Mouse (Mus musculus) stomach, postnatal 0 days (tissue): Measurements from ENCODE around the gene Mesp2. TPM values are rescaled to one million over a fixed set of nuclear protein-coding genes. Genes with fewer than 3 reads are reported as not detected.

ENCODE experiments used
- ATAC-seq: fragments of 200-750 bp; cut with Nextera tagmentation; 2 replicates; pipeline ENCODE4 v1.8.0; 2017; ENCODE audit not compliant: low FRiP score, low TSS enrichment
- DNase-seq: peaks from one replicate; pipeline ENCODE4 v3.0.0-alpha.2; 2016; ENCODE audit warnings: low spot score
- H3K27ac ChIP-seq: fragments of 300-500 bp; sonication (generic); replicated peaks from 2 replicates; pipeline ENCODE4 v1.5.1; 2014; ENCODE audit warnings: mild to moderate bottlenecking, control low read depth
- H3K27me3 ChIP-seq: fragments of 300-500 bp; sonication (generic); 2 replicates; pipeline ENCODE4 v1.6.1; 2014; ENCODE audit warnings: low read length; ENCODE audit not compliant: control insufficient read depth, insufficient read depth
- H3K36me3 ChIP-seq: fragments of 300-500 bp; sonication (generic); 2 replicates; pipeline ENCODE4 v1.6.1; 2014; ENCODE audit warnings: low read length, mixed read lengths; ENCODE audit not compliant: control insufficient read depth, insufficient read depth
- H3K4me1 ChIP-seq: fragments of 300-500 bp; sonication (generic); replicated peaks from 2 replicates; pipeline ENCODE4 v1.6.1; 2014; ENCODE audit warnings: antibody characterized with exemption; ENCODE audit not compliant: control insufficient read depth, insufficient read depth
- H3K4me2 ChIP-seq: fragments of 300-500 bp; sonication (generic); replicated peaks from 2 replicates; pipeline ENCODE4 v1.6.1; 2014; ENCODE audit warnings: low read depth, mild to moderate bottlenecking, control low read depth, moderate library complexity
- H3K4me3 ChIP-seq: fragments of 300-500 bp; sonication (generic); 2 replicates; pipeline ENCODE4 v1.5.1; 2014; ENCODE audit warnings: low read depth, low read length, control low read depth
- H3K9ac ChIP-seq: fragments of 300-500 bp; sonication (generic); 2 replicates; pipeline ENCODE4 v1.6.1; 2014; ENCODE audit warnings: mild to moderate bottlenecking, low read length, control low read depth, mixed read lengths
- H3K9me3 ChIP-seq: fragments of 300-500 bp; sonication (generic); 2 replicates; pipeline ENCODE4 v1.6.1; 2016; ENCODE audit warnings: low read length; ENCODE audit not compliant: control insufficient read depth
- CTCF ChIP-seq: IDR thresholded peaks from 2 replicates; pipeline ENCODE4 v1.5.1; 2016; ENCODE audit warnings: antibody characterized with exemption, low read depth, mild to moderate bottlenecking, moderate library complexity
- EP300 ChIP-seq: optimal IDR thresholded peaks from 2 replicates; pipeline ENCODE3; 2016; ENCODE audit warnings: antibody characterized with exemption
- WGBS: fragments of 180-500 bp; shearing (Covaris S2); extraction: QIAGEN DNeasy Blood & Tissue Kit; methylation state at CpG from one replicate; pipeline ENCODE4 v1.1.7; 2014; 5-methylcytosine and 5-hydroxymethylcytosine counted together
- polyA plus RNA-seq: library from polyadenylated mRNA; unstranded; fragments of >200 nt; fragmentation: Nextera tagmentation; extraction: Ambion mirVana; gene quantifications from 2 replicates; pipeline ENCODE4 v1.2.1, GENCODE M21; 2015

The Mesp2 gene
- polyA plus RNA-seq, 1 experiment from 2014 or later = 1.5 TPM

DNA sequence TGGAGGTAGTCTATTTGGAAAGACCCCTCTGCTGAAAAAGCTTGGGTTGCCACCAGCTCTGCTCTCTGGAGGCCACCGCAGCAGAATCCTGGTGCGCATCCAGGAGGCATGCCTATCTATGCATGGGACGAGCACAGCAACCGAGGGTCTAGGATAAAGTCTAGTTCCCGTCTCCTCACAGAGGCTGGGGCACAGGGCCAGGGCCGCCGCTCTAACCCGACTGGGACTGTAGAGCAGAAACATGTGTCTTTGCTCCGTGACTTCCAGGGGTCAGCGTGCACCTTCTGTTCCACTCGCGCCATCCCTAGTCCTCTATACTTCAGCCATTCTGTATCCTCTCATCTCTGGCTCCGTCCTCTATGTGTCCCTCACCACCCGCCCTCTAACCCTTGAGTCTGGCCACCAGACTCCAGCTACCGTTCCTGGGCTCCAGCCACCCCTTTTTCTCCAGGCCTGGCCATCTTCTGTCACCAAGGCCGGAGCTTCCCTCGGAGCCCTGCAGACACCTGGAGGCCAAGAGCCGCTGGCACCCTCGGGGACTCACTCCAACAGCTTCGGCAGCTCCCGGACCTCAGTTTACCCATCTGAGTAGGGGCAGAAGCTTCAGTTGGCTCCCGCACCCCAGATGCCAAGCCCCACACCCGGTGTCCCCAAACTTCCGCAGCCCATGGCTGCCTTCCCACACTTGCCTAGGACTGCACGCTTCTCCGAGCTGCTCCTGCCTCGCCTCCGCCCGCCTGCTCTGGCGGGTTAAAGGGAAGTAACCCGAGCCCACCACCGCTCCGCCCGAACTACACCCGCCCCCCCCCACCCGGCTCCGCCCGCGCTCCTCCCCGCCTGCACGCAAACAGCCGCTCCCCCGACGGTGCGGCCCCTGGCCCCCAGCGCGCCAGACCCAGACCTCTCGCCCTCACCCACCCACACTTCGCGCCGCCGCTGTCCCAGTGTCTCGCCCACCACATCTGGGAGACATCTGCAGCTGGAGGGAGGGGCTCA is 37.2 kb downstream of the Mesp2 start:
- ATAC-seq (peak; percentile 60; the same call in 1 of the 2 replicates), DNase-seq (peak; percentile 80)
- Histone ChIP-seq H3K27me3 (no peaks in the 10 kb centered on the region), H3K27ac (peak overlapping the region; percentile 58; the same call in 1 of the 2 replicates), H3K9ac (peak overlapping the region; percentile 57), H3K4me2 (peak overlapping the region; percentile 64), H3K4me1 (no peaks in the 10 kb centered on the region), H3K36me3 (no peaks in the 10 kb centered on the region), H3K4me3 (peak overlapping the region; percentile 48), H3K9me3 (no peaks in the 10 kb centered on the region)
- 11% methylated on average over 40 of the region's 53 CpGs for WGBS
- TF ChIP-seq CTCF = no peak
- no peak for TF ChIP-seq EP300

- Histone ChIP-seq H3K4me1 (no peaks in the 10 kb centered on the region), H3K27ac (no peak overlapping the region), H3K4me3 (no peak overlapping the region), H3K27me3 (no peaks in the 10 kb centered on the region), H3K36me3 (no peaks in the 10 kb centered on the region), H3K9me3 (no peaks in the 10 kb centered on the region), H3K4me2 (no peak overlapping the region), H3K9ac (no peak overlapping the region)
- ATAC-seq (no peak), DNase-seq (no peak)
- TF ChIP-seq EP300 (no peak), CTCF (no peak)
- 84% methylated on average over 4 of the region's 4 CpGs for WGBS
These were observed 45.8 kb downstream of the Mesp2 start for GRCm38 (mm10) chr7:79856305-79856704.

- no peak for DNase-seq
- H3K27ac ChIP-seq = no peak overlapping the region; the same call in 1 of the 2 replicates
- no peak overlapping the region for H3K4me2 ChIP-seq
These were observed 47.8 kb downstream of the Mesp2 start for GRCm38 (mm10) chr7:79858202-79858934.

GRCm38 (mm10) chr7:79858956-79859630 is 48.6 kb downstream of the Mesp2 start:
- Histone ChIP-seq H3K4me1 (no peaks in the 10 kb centered on the region), H3K9me3 (no peaks in the 10 kb centered on the region), H3K36me3 (no peaks in the 10 kb centered on the region), H3K4me2 (no peak overlapping the region), H3K27ac (no peak overlapping the region), H3K27me3 (no peaks in the 10 kb centered on the region), H3K4me3 (no peak overlapping the region), H3K9ac (no peak overlapping the region)
- DNase-seq (no peak), ATAC-seq (0 out of 2 replicates have a peak, but pooled peaks have one; percentile 13)
- WGBS = 64% methylated on average over 9 of the region's 9 CpGs
- TF ChIP-seq EP300 = no peak
- no peak for TF ChIP-seq CTCF

More at GRCm38 (mm10) chr7:79858202-79858934, 47.8 kb downstream of the Mesp2 start:
- H3K9ac ChIP-seq = no peak overlapping the region
- H3K36me3 ChIP-seq = no peaks in the 10 kb centered on the region
- TF ChIP-seq CTCF (no peak), EP300 (no peak)
- H3K9me3 ChIP-seq = no peaks in the 10 kb centered on the region
- WGBS = 38% methylated on average over 11 of the region's 11 CpGs
- H3K27me3 ChIP-seq = no peaks in the 10 kb centered on the region
- H3K4me3 ChIP-seq = no peak overlapping the region
- no peak for ATAC-seq
- H3K4me1 ChIP-seq = no peaks in the 10 kb centered on the region

- 61% methylated on average over 9 of the region's 9 CpGs for WGBS
- Histone ChIP-seq H3K9ac (0 out of 2 replicates have a peak within 1 kb of the TSS, but pooled peaks have one; percentile 13), H3K27me3 (no peaks in the 10 kb centered on the region), H3K27ac (no peak within 1 kb of the TSS), H3K4me1 (no peaks in the 10 kb centered on the region), H3K36me3 (no peaks in the 10 kb centered on the region), H3K4me3 (no peak within 1 kb of the TSS), H3K9me3 (no peaks in the 10 kb centered on the region), H3K4me2 (no peak within 1 kb of the TSS)
- ATAC-seq (0 out of 2 replicates have a peak, but pooled peaks have one; percentile 27), DNase-seq (no peak)
- TF ChIP-seq CTCF = no peak
- TF ChIP-seq EP300 = no peak
These were observed 50.3 kb downstream of the Mesp2 start, which contains the start of gene Anpep for GRCm38 (mm10) chr7:79860811-79861210. Anpep (minus strand) TSS chr7:79861059.
